Mouse (Mus musculus) embryonic fibroblast, embryonic 13.5 days (primary cell): Measurements from ENCODE around the gene Klhl36.

Experiments used
- CTCF ChIP-seq: IDR thresholded peaks from 2 replicates; pipeline ENCODE4 v1.5.1; 2011; ENCODE audit warnings: mild to moderate bottlenecking, control low read depth, low read length, moderate library complexity, borderline replicate concordance; ENCODE audit not compliant: insufficient read depth
- POLR2A ChIP-seq: IDR thresholded peaks from 2 replicates; pipeline ENCODE4 v1.6.1; 2011; ENCODE audit warnings: low read depth, mild to moderate bottlenecking, control low read depth, low read length, moderate library complexity

- TF ChIP-seq POLR2A, result no peak
- TF ChIP-seq CTCF, result no peak
Observed at GRCm38 (mm10) chr8:119837553-119838071, 24.5 kb upstream of the Klhl36 start.
